Mouse (Mus musculus) gastrocnemius, postnatal 10 days (tissue): ENCODE measurements at regions not wholly inside any gene's neighbourhood (a gene's known extent, or its start where the extent isn't known, plus 50 kb on each side); places are given as distances from the start of the nearest gene placed in this dataset.

Source experiments
- DNase-seq: peaks from one replicate; pipeline ENCODE4 v3.0.0; 2021; ENCODE audit warnings: mixed read lengths

DNA sequence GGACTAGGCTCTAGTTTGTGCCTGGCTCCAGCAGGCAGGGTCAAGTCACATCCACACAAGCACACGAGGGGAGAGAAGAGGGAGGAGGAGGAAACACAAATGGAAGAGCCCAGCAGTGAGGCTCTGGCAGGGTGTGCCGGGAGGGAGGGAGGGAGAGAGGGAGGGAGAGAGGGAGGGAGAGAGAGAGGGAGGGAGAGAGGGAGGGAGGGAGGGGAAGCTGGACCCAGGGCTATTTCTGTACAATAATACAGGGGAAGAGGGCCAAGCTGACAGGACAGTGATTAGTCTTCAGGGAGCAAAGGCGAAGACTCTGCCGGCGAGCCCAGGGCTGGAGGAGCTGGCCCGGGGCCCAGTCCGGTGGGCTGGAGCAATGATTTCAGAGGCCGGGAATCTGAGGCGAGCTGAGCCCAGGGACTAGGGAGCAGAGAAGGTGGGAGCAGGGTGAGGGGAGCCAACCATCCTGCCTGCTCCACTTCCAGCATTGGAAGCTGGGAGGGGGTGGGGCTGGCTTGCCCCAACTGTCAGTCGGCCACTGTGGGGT is 155.6 kb downstream of the Efnb1 start:
- peak; percentile 55 for DNase-seq

- DNase-seq, result no peak
Measured at GRCm38 (mm10) chrX:99287988-99288387, 152.1 kb downstream of the Efnb1 start.

GRCm38 (mm10) chrX:99286876-99287275 is 150.9 kb downstream of the Efnb1 start:
- DNase-seq, result no peak

DNA sequence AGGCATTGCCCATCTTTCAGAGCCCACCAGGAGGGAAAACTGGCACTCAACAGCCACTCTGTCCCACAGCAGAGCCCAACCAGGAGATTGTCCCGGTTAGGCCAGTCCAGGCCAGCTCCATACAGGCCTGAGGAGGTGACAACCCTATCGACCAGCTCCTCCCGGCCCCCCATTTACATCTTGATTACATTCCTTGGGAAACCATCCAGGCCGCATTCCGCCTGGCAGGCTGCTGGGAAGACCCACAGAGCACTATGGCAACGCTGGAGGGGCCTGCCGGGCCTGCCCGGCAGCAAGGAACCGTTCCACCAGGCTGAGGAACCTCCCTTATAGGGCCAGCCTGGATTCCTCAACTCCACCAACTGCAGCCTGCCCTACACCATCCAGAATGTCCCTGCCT is 149.7 kb downstream of the Efnb1 start:
- DNase-seq, result peak; percentile 44

- DNase-seq, result no peak
Measured at GRCm38 (mm10) chrX:99280991-99281390, 145.1 kb downstream of the Efnb1 start.

GRCm38 (mm10) chrX:99280543-99280942 is 144.6 kb downstream of the Efnb1 start:
- DNase-seq, result no peak

GRCm38 (mm10) chrX:99275536-99275935 is 139.6 kb downstream of the Efnb1 start:
- DNase-seq, result no peak

DNA sequence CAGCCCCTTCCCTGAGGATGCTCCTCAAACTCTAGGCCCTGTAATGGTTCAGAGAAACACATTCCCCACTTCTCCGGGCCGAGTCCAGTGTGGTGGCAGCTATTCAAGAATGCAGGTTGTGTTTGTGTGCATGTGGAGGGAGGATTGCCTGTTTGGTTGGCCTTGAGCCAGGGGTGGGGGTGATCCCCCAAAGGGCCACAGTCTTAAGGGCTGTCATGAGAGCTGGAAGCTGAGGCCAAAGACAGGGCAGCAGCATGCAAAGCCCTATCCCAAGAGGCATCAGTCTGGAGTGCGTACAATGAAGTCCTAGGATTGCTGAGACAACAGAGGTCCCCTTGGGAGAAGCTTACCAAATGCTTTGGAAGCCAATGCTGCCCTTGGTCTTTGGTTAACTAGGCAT is 136.0 kb downstream of the Efnb1 start:
- DNase-seq, result no peak

GRCm38 (mm10) chrX:99249038-99249607 is 113.2 kb downstream of the Efnb1 start:
- DNase-seq, result no peak

DNA sequence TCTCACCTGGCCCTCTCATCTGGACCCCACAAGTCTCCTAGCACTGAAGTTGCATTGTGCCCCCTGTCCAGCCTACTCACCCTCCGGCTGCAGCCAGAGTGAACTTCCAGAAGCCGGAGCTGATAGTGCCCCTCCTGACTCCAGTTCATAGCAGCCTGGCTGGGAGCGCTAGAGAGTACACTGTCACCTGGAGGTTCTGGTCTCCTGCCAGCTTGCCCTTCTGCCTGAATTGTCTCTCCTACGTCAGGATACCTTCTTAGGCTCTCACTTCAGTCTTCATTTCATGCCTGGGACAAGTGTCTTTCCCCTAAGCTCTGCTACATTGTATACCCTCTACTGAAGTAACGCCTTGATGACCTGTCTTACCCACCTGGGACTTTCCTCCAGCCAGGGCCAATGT is 112.3 kb downstream of the Efnb1 start:
- DNase-seq, result no peak

GRCm38 (mm10) chrX:99246704-99247103 is 110.8 kb downstream of the Efnb1 start:
- no peak for DNase-seq

DNA sequence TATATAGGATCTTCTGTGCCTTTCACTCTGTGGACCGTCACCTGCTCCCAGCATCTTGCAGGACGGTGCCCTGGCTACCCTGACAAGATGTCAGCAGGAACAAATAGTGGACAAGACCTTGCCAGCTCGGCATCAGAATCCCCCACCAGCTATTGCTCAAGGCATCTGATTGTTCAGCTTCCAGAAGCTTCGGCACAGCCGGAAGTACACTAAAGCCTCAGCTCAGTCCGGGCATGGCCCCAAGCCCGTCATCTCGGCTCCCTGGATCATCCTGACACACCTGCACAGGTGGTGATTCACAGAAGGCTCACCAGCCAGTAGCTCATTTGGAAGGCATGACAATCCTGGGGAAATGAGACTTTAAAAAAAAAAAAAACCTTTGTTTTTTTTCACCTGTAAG is 110.1 kb downstream of the Efnb1 start:
- no peak for DNase-seq

DNA sequence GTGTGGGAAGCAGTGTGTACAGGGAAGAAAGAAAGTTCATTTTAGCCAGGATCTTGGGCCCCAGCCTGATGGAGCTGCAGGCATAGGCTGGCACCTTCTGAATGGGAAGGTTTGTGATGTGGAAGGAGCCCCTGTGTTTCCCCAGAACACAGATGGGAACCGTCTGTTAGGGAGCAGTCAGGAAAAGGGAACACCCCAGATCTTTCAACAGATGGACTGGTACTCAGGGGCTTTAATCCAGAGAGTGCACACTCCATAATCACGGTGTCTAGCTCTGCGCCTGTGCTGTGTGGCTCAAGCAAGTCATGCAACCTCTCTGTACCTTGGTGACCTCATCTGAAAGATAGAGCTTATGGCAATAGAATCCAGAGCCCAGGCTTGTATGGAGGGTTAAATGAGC is 109.6 kb downstream of the Efnb1 start:
- DNase-seq, result no peak

GRCm38 (mm10) chrX:99243251-99243650 is 107.3 kb downstream of the Efnb1 start:
- no peak for DNase-seq

DNA sequence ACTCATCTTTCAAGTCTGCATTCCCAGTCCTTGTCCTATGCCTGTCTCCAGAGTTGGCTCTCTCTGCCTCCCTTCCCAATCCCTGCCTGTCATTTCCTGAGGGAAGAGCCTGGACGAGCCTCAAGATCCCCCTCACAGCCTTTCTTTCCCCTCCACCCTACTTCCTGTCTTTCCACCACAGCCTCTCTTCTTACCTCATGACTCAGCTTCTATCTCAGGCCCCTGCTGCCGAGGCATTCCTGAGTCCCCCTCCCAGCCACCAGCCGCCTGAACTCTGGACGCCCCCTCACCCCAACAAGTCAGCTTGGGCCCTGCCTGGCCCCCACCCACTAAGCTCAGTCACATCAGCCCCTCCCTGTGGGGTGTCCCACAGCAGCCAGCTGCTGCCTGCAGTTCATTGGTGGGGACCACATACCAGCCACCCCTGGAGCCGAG is 105.8 kb downstream of the Efnb1 start:
- no peak for DNase-seq

DNA sequence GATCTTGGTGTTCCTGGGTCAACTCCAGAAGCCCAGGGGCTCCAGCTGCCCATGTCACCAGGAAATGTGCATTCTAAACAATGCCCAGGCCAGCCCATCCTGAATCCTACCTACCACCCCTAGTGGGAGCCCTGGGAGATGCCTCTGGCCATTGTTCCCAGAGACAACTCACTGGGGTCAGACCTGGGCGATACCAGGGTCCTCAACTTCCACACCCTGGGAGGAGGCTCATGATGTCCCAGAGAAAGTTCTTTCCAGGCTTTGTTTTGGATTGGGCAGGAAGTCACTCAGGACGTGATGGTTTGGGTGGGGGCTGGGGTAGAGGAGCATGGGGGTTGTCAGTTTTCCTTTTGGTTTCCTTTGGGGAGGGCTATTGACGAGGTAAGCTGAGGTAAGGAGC is 97.1 kb downstream of the Efnb1 start:
- no peak for DNase-seq

- no peak for DNase-seq
Measured at GRCm38 (mm10) chrX:99232331-99232730, 96.4 kb downstream of the Efnb1 start.

- no peak for DNase-seq
Measured at GRCm38 (mm10) chrX:99225111-99225752, 89.3 kb downstream of the Efnb1 start.

- DNase-seq, result no peak
Measured at GRCm38 (mm10) chrX:99222017-99222416, 86.1 kb downstream of the Efnb1 start.

- no peak for DNase-seq
Measured at GRCm38 (mm10) chrX:99220674-99221455, 84.9 kb downstream of the Efnb1 start.

- DNase-seq, result no peak
Measured at GRCm38 (mm10) chrX:99218213-99218612, 82.3 kb downstream of the Efnb1 start.

DNA sequence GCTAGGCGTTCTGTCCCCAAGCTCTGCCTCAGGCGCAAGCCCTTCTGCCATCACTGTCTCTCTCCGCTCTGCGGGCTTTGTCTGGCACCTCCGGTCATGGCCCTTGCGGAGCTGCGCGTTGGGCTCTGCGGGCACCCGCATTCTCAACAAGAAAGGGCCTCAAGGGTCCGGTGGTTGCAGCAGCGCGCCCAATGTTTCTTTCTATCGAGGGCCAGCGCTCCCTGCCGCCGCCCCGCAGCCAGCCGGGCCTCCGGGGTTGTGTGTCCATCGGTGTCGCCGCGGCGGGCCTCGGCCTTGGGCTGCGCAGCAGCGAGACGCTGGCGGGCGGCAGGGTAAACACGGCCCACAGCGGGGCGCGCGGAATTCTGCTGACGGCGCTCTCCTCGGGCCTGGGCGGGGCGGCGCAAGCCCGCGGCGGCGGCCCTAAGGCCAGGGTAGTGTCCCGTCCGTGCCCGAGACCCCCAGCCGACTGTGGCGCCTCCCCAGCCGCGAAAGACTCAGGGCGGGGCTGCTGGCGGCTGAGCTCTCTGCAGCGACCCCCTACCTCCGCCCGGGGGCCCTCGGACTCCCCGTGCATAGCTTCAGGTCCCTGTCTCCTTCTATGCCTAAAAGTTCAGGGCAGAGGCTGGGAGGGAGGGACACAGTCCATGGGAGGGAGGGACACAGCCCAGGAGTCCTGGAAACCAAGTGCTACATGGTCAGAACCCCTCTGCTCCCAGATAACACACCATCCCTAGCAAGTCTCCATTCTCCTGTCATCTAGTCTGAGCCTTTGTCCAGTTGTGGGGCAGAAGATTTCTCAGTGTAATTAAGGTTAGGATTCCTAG is 80.9 kb downstream of the Efnb1 start:
- DNase-seq, result peak; percentile 60
